Mouse (Mus musculus): Measurements from ENCODE around the gene Nat8f6. TPM values are rescaled to one million over a fixed set of nuclear protein-coding genes. Genes with fewer than 3 reads are reported as not detected.
"Not testable (repeated sequence)": the region's sequence is repeated elsewhere in the genome, so short reads cannot be mapped to it uniquely, and the experiment has no call there.

The Nat8f6 gene
- total RNA-seq, 2 experiments from 2014 or later: 0.21 to 0.33 TPM

- DNase-seq: not testable (repeated sequence)
Measured at GRCm38 (mm10) chr6:85836098-85836497, 15.3 kb upstream of the Nat8f6 start.

- DNase-seq: not testable (repeated sequence)
Measured at GRCm38 (mm10) chr6:85835104-85835503, 14.3 kb upstream of the Nat8f6 start.

DNA sequence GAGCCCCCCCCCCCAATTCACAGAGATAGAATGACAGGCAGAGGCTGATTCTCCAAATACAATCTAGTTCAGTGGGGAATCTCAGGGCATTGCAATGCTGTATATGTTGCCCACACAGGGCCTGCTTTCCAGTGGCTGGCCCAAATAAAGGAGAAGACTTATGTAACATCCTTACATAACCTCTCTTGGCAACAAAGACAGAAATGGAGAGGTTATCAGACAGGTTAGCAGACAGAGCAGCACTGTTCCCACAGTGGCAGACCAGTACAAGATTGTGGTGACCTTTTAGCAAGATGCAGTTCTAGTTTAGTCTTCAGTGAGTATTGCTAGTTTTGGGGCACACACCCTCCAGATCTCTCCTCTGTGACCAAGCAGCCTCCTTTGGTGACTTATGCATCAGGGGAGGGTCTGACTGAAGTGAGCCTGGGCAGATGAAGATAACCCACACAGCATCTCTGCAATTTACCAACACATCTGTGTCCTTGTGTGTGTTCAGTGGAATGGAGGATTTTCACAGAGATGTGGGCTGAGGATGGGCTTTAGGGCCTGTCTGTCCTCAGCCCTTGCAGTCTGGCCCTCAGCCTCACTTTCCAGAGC, 13.8 kb upstream of the Nat8f6 start:
- DNase-seq: not testable (repeated sequence)

GRCm38 (mm10) chr6:85831796-85832321, 11.1 kb upstream of the Nat8f6 start, which contains the start of gene Nat8:
TSS of gene Nat8 (minus strand) at chr6:85832082.
- no peak for DNase-seq

DNA sequence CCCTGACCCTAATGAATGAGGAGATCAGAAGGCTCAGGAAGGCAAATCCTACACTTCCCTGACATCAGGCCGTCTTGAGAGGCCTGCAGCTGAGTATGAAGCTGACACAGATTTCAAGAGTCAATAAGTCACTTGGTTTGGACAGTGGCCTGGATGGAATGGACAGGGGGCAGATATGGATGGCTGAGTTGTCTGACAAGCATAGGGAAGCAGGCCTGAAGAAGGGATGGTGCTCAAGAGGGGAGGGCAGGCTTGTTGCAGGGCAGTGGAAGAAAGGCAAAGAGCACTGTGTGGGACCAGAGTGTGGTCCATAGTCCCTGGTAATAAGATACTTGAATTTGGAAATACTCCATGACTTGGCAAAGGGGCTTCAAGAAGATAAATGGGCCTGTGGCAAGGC, 8.7 kb upstream of the Nat8f6 start:
- DNase-seq: no peak

GRCm38 (mm10) chr6:85825886-85826285, 5.1 kb upstream of the Nat8f6 start:
- no peak for DNase-seq

GRCm38 (mm10) chr6:85823382-85824090, 2.8 kb upstream of the Nat8f6 start:
- DNase-seq: no peak

GRCm38 (mm10) chr6:85822286-85822685, 1.5 kb upstream of the Nat8f6 start:
- DNase-seq: no peak

DNA sequence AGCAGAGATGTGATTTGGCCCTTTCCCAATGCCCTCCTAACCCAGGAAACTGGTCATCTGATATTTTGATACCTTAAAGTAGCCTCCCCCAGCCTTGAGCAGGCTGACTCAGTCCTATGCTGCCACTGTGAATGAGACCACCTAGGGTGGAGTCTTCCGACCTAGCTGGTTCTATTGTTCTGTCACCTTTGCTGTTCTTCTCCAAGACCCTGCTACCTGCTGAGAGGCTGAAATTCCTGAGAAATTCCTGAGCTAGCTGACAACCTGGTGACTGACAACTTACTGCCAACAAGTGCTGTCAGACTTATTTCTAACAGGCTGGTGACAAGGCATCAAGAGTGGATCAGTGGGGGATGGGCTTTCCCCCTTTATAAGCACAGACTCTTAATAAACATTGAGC, 2.4 kb downstream of the Nat8f6 start:
- no peak for DNase-seq

- no peak for DNase-seq
Measured at GRCm38 (mm10) chr6:85813339-85813738, 7.4 kb downstream of the Nat8f6 start.

- not testable (repeated sequence) for DNase-seq
Measured at GRCm38 (mm10) chr6:85810942-85811537, 9.7 kb downstream of the Nat8f6 start.

- DNase-seq: not testable (repeated sequence)
Measured at GRCm38 (mm10) chr6:85810514-85810913, 10.2 kb downstream of the Nat8f6 start.

- DNase-seq: not testable (repeated sequence)
Measured at GRCm38 (mm10) chr6:85809784-85810183, 11.0 kb downstream of the Nat8f6 start.

GRCm38 (mm10) chr6:85803180-85803579, 17.6 kb downstream of the Nat8f6 start:
- DNase-seq: peak; percentile 23

DNA sequence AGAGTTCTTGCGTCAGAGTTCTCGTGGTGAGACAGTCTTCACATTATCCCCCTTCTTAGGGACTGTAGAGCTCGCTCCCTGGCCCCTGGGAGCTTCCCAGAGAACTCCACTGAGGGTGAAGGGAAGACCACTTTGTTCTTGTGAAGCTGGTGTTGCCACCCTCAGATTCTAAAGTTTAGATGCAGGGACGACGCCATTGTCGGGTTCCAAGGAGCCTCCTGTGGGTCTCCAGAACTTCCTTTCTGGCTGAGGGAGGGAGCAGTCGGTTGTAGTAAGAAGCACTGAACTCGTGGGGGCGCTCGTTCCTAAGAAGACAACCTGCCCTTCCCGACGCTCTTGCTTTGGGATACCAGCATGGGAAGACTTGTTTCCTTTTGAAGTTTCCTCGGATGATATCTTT, 55.2 kb downstream of the Nat8f6 start, which contains the start of gene Nat8f3:
TSS of gene Nat8f3 (minus strand) at position 223 of the 400 bp plus-strand sequence.
- peak; percentile 47 for DNase-seq

- DNase-seq: not testable (repeated sequence)
Measured at GRCm38 (mm10) chr6:85763127-85764070, 57.4 kb downstream of the Nat8f6 start.

- not testable (repeated sequence) for DNase-seq
Measured at GRCm38 (mm10) chr6:85762678-85763077, 58.1 kb downstream of the Nat8f6 start.
